ENCODE assay signal across 25 mouse cellular contexts in the genomic region with DNA sequence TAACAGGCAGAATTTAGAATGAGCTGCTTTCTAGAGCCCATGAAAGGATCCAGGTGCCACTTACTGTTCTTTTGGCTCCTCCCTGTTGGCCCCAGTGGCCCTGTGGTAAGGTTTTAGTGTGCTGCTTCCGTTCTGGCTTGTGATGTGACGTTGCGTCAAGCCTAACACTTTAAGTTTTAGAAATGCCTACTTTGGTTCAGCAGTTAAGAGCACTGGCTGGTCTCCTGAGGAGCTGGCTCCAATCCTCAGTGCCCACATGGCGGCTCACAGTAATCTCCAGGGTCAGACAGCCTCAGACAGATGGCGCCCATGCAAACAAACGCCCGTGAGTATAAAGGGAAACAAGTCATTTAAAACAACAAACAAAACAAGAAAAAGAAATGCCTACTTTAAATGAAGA. TPM values are rescaled to one million over a fixed set of nuclear protein-coding genes. Genes with fewer than 3 reads are reported as not detected.
DNase-seq lines count a peak whose midpoint lies in the region; ATAC-seq and TF ChIP-seq lines count a peak whose summit lies in the region.
"Had no signal": no experiment of that assay in that cellular context is flagged by ENCODE, and none has a peak within 500 bp of the region (broad histone marks: within the 10 kb centered on the region; RNA-seq: fewer than 3 reads in every experiment).

No protein-coding gene starts in this region.

- no peak overlapping the region for H3K4me3 ChIP-seq in lung, postnatal 0 days (ENCODE audit: low read depth, low read length)
- H3K4me3 ChIP-seq: embryonic facial prominence, embryonic 13.5 days; gastrocnemius, adult 2 months; midbrain, embryonic 12.5 days had no signal

- TF ChIP-seq CTCF in lung, postnatal 0 days (IDR thresholded peaks at IDR 0.05): no peak

- no peaks in the 10 kb centered on the region for H3K27me3 ChIP-seq in lung, postnatal 0 days (replicated peaks; ENCODE audit: insufficient read depth, low read length)
- H3K27me3 ChIP-seq: embryonic facial prominence, embryonic 13.5 days; midbrain, embryonic 12.5 days had no signal

- ATAC-seq in lung, postnatal 0 days: no peak
- ATAC-seq: forebrain, postnatal 0 days; inflammation-experienced regulatory T-cells, adult 6 months had no signal

- intact Hi-C loops in heart, postnatal 36 days (cut with DNase I): no loop called here

- WGBS in lung, postnatal 0 days: 82% methylated on average over 7 of the region's 7 CpGs

- TF ChIP-seq EP300 in lung, postnatal 0 days (IDR thresholded peaks at IDR 0.05): no peak

- peaks cover 23% of the 10 kb centered on the region; the same call in 1 of the 2 replicates for H3K36me3 ChIP-seq in lung, postnatal 0 days (ENCODE audit: insufficient read depth, low read length)

- H3K27ac ChIP-seq in lung, postnatal 0 days (ENCODE audit: low read length): no peak overlapping the region
- H3K27ac ChIP-seq: embryonic facial prominence, embryonic 13.5 days; gastrocnemius, adult 2 months; kidney, postnatal 0 days; macrophage; midbrain, embryonic 12.5 days; stomach, postnatal 0 days had no signal

- no peak overlapping the region for H3K4me2 ChIP-seq in lung, postnatal 0 days (replicated peaks; ENCODE audit: low read depth, low read length)
- H3K4me2 ChIP-seq: embryonic facial prominence, embryonic 13.5 days; midbrain, embryonic 12.5 days had no signal

- DNase-seq in heart, adult 11 months: peak; percentile 64
- DNase-seq in heart, postnatal 36 days: no peak
- peak; percentile 38 for DNase-seq in lung, postnatal 36 days
- no peak for DNase-seq in lung, postnatal 0 days (ENCODE audit: low spot score)
- peak; percentile 67 for DNase-seq in cerebellum, adult 9-11 months
- no peak for DNase-seq in neural tube, embryonic 10.5 days (ENCODE audit: extremely low spot score, low spot score)
- DNase-seq in left cerebral cortex, adult 8-10 months (ENCODE audit: low spot score in 2 of 2): no peak
- DNase-seq: B cell, adult 2 months; forebrain, postnatal 0 days; gastrocnemius, adult 2 months; heart, adult 18-20 months; layer of hippocampus, adult 9-11 months; liver; lung, adult 2 months; thymus, postnatal 14 days had no signal

- no peak overlapping the region for H3K9ac ChIP-seq in lung, postnatal 0 days (replicated peaks; ENCODE audit: low read depth)
- H3K9ac ChIP-seq: embryonic facial prominence, embryonic 13.5 days; forebrain, postnatal 0 days; midbrain, embryonic 12.5 days had no signal

- H3K4me1 ChIP-seq in lung, postnatal 0 days (ENCODE audit: insufficient read depth, low read depth, low read length): peaks cover 4% of the 10 kb centered on the region; the same call in 1 of the 2 replicates
- H3K4me1 ChIP-seq: embryonic facial prominence, embryonic 13.5 days; midbrain, embryonic 12.5 days had no signal

- H3K9me3 ChIP-seq in lung, postnatal 0 days (ENCODE audit: low read length): no peaks in the 10 kb centered on the region
- H3K9me3 ChIP-seq: embryonic facial prominence, embryonic 13.5 days; midbrain, embryonic 12.5 days had no signal

RNA-seq across cellular contexts. Expression of gene Edc3, which starts 10.1 kb away (rescaled TPM):
- total RNA-seq in heart, postnatal 36 days (2021): 1 to 10 TPM; 5.0 to 5.2 TPM
- polyA plus RNA-seq in lung, postnatal 0 days (2015; fragmentation: Nextera tagmentation; extraction: Ambion mirVana): 23.3 and 25.3 TPM in 2 replicates
- 10 to 100 TPM; 13.4 to 16.5 (median 14.6) TPM for total RNA-seq in left cerebral cortex, adult 8-10 months (2022)

RNA-seq across cellular contexts. Expression of gene Cyp1a1, which starts 30.7 kb away (rescaled TPM):
- total RNA-seq in heart, postnatal 36 days (2021): not detected
- polyA plus RNA-seq in lung, postnatal 0 days (2015; fragmentation: Nextera tagmentation; extraction: Ambion mirVana): 9.0 and 13.0 TPM in 2 replicates
- under 1 TPM; 0.14 to 0.25 (median 0.19) TPM for total RNA-seq in left cerebral cortex, adult 8-10 months (2022)
- total RNA-seq: hematopoietic stem cell, adult 5-6 weeks had no signal
- polyA plus RNA-seq: embryonic facial prominence, embryonic 13.5 days; heart, embryonic 14.5 days; macrophage; midbrain, embryonic 12.5 days had no signal

RNA-seq across cellular contexts. Expression of gene Cyp1a2, which starts 34.9 kb away (rescaled TPM):
- total RNA-seq in heart, postnatal 36 days (2021): not detected
- 0.07 TPM in 1 of 2 replicates, not detected in the other for polyA plus RNA-seq in lung, postnatal 0 days (2015; fragmentation: Nextera tagmentation; extraction: Ambion mirVana)
- total RNA-seq in left cerebral cortex, adult 8-10 months (2022): not detected
- total RNA-seq: forebrain, postnatal 0 days; gastrocnemius, adult 2 months; heart, adult 18-20 months; hematopoietic stem cell, adult 5-6 weeks; left cerebral cortex, postnatal 14 days had no signal
- polyA plus RNA-seq: embryonic facial prominence, embryonic 13.5 days; forebrain, postnatal 0 days; heart, embryonic 14.5 days; inflammation-experienced regulatory T-cells, adult 6 months; kidney, postnatal 0 days; macrophage; midbrain, embryonic 12.5 days; neural tube, embryonic 14.5 days; stomach, postnatal 0 days had no signal

RNA-seq across cellular contexts. Expression of gene Clk3, which starts 47.3 kb away (rescaled TPM):
- total RNA-seq in heart, postnatal 36 days (2021): 10 to 100 TPM; 29.4 to 39.8 TPM
- polyA plus RNA-seq in lung, postnatal 0 days (2015; fragmentation: Nextera tagmentation; extraction: Ambion mirVana): 65.1 and 65.5 TPM in 2 replicates
- 10 to 100 TPM; 75.6 to 87.1 (median 78.7) TPM for total RNA-seq in left cerebral cortex, adult 8-10 months (2022)

Comparison
In these comparisons a context has a peak if more than half of its experiments do, and no peak if none do; other contexts are left out.
1. DNase-seq: peak in heart, adult 11 months (single experiment), lung, postnatal 36 days (single experiment) and cerebellum, adult 9-11 months (single experiment); none in heart, postnatal 36 days (0 of 2), lung, postnatal 0 days (single experiment), neural tube, embryonic 10.5 days (single experiment) and left cerebral cortex, adult 8-10 months (0 of 2).